Mouse (Mus musculus): ENCODE results near the gene Cdon.

DNA sequence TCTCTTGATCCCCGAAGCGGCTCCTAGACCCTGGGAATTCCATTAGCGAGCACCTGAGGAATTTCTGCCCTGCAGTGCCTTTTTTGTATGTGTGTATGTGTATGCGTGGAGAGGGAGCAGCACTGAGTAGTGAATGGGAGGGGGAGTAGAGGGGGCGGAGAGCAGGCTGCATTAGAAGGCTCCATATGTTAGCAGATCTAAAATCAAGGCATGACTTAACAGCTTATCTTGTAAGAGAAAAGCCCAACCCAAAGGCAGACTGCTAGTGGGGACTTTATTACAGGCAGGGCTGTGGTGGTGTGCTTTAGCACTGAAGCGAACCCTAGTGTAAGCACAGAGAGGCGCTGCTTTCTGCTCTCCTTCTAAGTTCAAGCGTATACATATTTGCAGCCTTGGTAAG is 3.7 kb downstream of the Cdon start:
- TF ChIP-seq POLR2A (IDR thresholded peaks at IDR 0.05; ENCODE audit: low read depth, low read length), result no peak
- TF ChIP-seq CTCF (IDR thresholded peaks at IDR 0.05; ENCODE audit: borderline replicate concordance, insufficient read depth, low read length), result no peak

Measured in embryonic fibroblast, embryonic 13.5 days (primary cell).